Mouse (Mus musculus): ENCODE results near the gene Rfpl4. TPM values are rescaled to one million over a fixed set of nuclear protein-coding genes. Genes with fewer than 3 reads are reported as not detected.

Rfpl4 gene
- total and polyA plus RNA-seq, 3 experiments, result not detected

DNA sequence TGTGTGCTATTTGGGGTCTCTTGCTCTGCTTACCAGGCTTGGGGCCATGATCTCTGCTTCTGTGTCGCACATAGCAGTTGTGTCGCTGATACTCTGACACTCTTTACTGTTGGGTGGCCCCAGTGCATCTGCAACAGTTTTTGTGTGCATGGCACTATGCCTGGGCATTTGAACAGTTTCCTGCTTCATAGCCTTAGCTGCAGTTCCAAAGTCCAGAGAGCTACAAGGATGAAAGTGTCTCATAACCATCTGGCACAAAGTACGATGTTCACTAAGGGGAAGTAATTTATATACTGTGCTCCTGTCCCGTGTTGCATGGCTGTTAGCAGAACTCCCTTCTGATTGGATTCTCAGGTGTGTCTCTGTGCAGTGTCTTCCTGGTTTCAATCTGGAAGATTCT is 28.9 kb downstream of the Rfpl4 start:
- Histone ChIP-seq H3K4me3 (ENCODE audit: control insufficient read depth in 1 of 2, insufficient read depth in 1 of 2, low read depth in 2 of 2, low read length in 2 of 2) (no peak overlapping the region), H3K36me3 (ENCODE audit: control insufficient read depth in 1 of 2, insufficient read depth in 2 of 2, low read length in 2 of 2) (peaks cover 22 to 28% of the 10 kb centered on the region in 2 experiments), H3K27me3 (ENCODE audit: control insufficient read depth in 1 of 2, insufficient read depth in 2 of 2, low read length in 2 of 2) (no peaks in the 10 kb centered on the region), H3K4me1 (ENCODE audit: control insufficient read depth in 1 of 2, insufficient read depth in 2 of 2, low read length in 2 of 2) (peaks cover 4 to 24% of the 10 kb centered on the region in 2 experiments; a peak in 3 of 4 replicates), H3K9me3 (replicated peaks; ENCODE audit: insufficient read depth, low read length) (no peaks in the 10 kb centered on the region), H3K79me2 (ENCODE audit: control insufficient read depth, insufficient read depth, low read length, poor library complexity) (peaks cover 41% of the 10 kb centered on the region), H3K27ac (ENCODE audit: control insufficient read depth, low read depth, low read length) (no peak overlapping the region), H3K9ac (ENCODE audit: control insufficient read depth, low read depth, low read length, poor library complexity, severe bottlenecking) (no peak overlapping the region)
- TF ChIP-seq UBTF (IDR thresholded peaks at IDR 0.05; ENCODE audit: borderline replicate concordance, insufficient read depth, low read depth, low read length) (no peak), ZC3H11A (IDR thresholded peaks at IDR 0.05; ENCODE audit: low read depth, low read length) (no peak), TAL1 (IDR thresholded peaks at IDR 0.05; ENCODE audit: low read length) (no peak), KAT2A (conservative IDR thresholded peaks at IDR 0.05; ENCODE audit: low read depth, low read length) (no peak), NELFE (IDR thresholded peaks at IDR 0.05; ENCODE audit: low read depth, low read length) (no peak), MYB (IDR thresholded peaks at IDR 0.05; ENCODE audit: low read depth, low read length) (no peak), CHD1 (IDR thresholded peaks at IDR 0.05; ENCODE audit: low read depth, low read length) (no peak), JUND (IDR thresholded peaks at IDR 0.05; ENCODE audit: low read depth, low read length) (no peak), GABPA (IDR thresholded peaks at IDR 0.05; ENCODE audit: low read depth, low read length) (no peak), RAD21 (IDR thresholded peaks at IDR 0.05; ENCODE audit: low read depth, low read length) (no peak), MEF2A (IDR thresholded peaks at IDR 0.05; ENCODE audit: extremely low read depth, insufficient replicate concordance, low read depth, low read length, poor library complexity, severe bottlenecking) (no peak), HCFC1 (IDR thresholded peaks at IDR 0.05; ENCODE audit: low read depth, low read length) (no peak), SIN3A (IDR thresholded peaks at IDR 0.05; ENCODE audit: low read length) (no peak)
- no peak for DNase-seq (ENCODE audit: low read depth, low spot score)

DNA sequence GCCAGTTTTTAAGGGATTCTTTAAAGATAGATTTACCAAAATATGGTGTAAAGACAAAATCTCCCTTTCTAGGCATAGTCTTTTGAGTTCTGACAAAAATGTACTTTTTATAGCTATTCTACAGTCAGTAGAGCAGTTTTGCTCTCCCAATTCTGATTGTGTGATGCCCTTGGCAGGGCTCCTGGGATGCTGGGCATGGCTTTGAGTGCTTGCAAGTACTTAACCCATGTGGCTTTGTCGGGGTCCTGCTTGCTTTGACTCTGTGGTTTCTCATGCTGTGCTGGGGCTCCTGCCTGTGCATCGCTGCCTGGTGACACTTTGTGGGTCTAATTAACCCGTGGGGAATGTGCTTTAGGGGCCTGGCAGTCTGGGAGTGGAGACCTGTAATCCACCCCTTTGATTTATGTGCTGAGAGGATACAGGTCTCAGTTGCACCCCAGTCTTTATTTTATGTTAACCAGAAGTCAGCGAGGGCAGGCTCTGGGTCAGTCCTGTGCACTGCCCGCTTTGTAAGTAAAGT is 29.8 kb downstream of the Rfpl4 start:
- Histone ChIP-seq H3K79me2 (ENCODE audit: control insufficient read depth, insufficient read depth, low read length, poor library complexity) (peaks cover 48% of the 10 kb centered on the region), H3K27ac (ENCODE audit: control insufficient read depth, low read depth, low read length) (no peak overlapping the region), H3K27me3 (ENCODE audit: control insufficient read depth in 1 of 2, insufficient read depth in 2 of 2, low read length in 2 of 2) (no peaks in the 10 kb centered on the region), H3K9ac (ENCODE audit: control insufficient read depth, low read depth, low read length, poor library complexity, severe bottlenecking) (no peak overlapping the region), H3K9me3 (replicated peaks; ENCODE audit: insufficient read depth, low read length) (no peaks in the 10 kb centered on the region), H3K36me3 (ENCODE audit: control insufficient read depth in 1 of 2, insufficient read depth in 2 of 2, low read length in 2 of 2) (peaks cover 22 to 34% of the 10 kb centered on the region in 2 experiments), H3K4me3 (ENCODE audit: control insufficient read depth in 1 of 2, insufficient read depth in 1 of 2, low read depth in 2 of 2, low read length in 2 of 2) (no peak overlapping the region), H3K4me1 (ENCODE audit: control insufficient read depth in 1 of 2, insufficient read depth in 2 of 2, low read length in 2 of 2) (peaks cover 8 to 31% of the 10 kb centered on the region in 2 experiments)
- no peak for TF ChIP-seq GABPA (IDR thresholded peaks at IDR 0.05; ENCODE audit: low read depth, low read length)
- no peak for TF ChIP-seq UBTF (IDR thresholded peaks at IDR 0.05; ENCODE audit: borderline replicate concordance, insufficient read depth, low read depth, low read length)
- TF ChIP-seq ELF1 (IDR thresholded peaks at IDR 0.05; ENCODE audit: low read depth, low read length), result no peak
- TF ChIP-seq RAD21 (IDR thresholded peaks at IDR 0.05; ENCODE audit: low read depth, low read length), result no peak
- no peak for TF ChIP-seq ZMIZ1 (IDR thresholded peaks at IDR 0.05; ENCODE audit: low read depth, low read length)
- no peak for TF ChIP-seq ZC3H11A (IDR thresholded peaks at IDR 0.05; ENCODE audit: low read depth, low read length)
- TF ChIP-seq RCOR1 (IDR thresholded peaks at IDR 0.05; ENCODE audit: low read depth, low read length), result no peak
- TF ChIP-seq HCFC1 (IDR thresholded peaks at IDR 0.05; ENCODE audit: low read depth, low read length), result no peak
- TF ChIP-seq ETS1 (IDR thresholded peaks at IDR 0.05; ENCODE audit: low read depth, low read length), result no peak
- TF ChIP-seq MAFK (IDR thresholded peaks at IDR 0.05; ENCODE audit: borderline replicate concordance, low read depth, low read length), result no peak
- DNase-seq (ENCODE audit: low read depth, low spot score), result no peak
